Mouse (Mus musculus) limb, embryonic 11.5 days (tissue): ENCODE measurements around the gene Ssh2. TPM values are rescaled to one million over a fixed set of nuclear protein-coding genes. Genes with fewer than 3 reads are reported as not detected.
"Not testable (repeated sequence)": the region's sequence is repeated elsewhere in the genome, so short reads cannot be mapped to it uniquely, and the experiment has no call there.

Source experiments
- ATAC-seq: fragments of 200-750 bp; cut with Nextera tagmentation; 2 replicates; pipeline ENCODE4 v1.8.0; 2017; ENCODE audit warnings: low read depth; ENCODE audit not compliant: insufficient number of reproducible peaks, low FRiP score, low TSS enrichment
- DNase-seq: peaks from one replicate; pipeline ENCODE4 v3.0.0-alpha.2; 2015; ENCODE audit warnings: low spot score
- H3K27ac ChIP-seq: fragments of 300-500 bp; sonication (generic); replicated peaks from 2 replicates; pipeline ENCODE4 v1.5.1; 2014; ENCODE audit warnings: low read depth, mild to moderate bottlenecking, low read length
- H3K27me3 ChIP-seq: fragments of 300-500 bp; sonication (generic); 2 replicates; pipeline ENCODE4 v1.6.1; 2014; ENCODE audit warnings: mild to moderate bottlenecking, low read length, mixed read lengths; ENCODE audit not compliant: control insufficient read depth, insufficient read depth
- H3K36me3 ChIP-seq: fragments of 300-500 bp; sonication (generic); 2 replicates; pipeline ENCODE4 v1.6.1; 2014; ENCODE audit warnings: mild to moderate bottlenecking, low read length, moderate library complexity, mixed read lengths; ENCODE audit not compliant: control insufficient read depth, insufficient read depth
- H3K4me1 ChIP-seq: fragments of 300-500 bp; sonication (generic); 2 replicates; pipeline ENCODE4 v1.6.1; 2014; ENCODE audit warnings: low read length, mixed read lengths; ENCODE audit not compliant: control insufficient read depth, insufficient read depth
- H3K4me2 ChIP-seq: fragments of 300-500 bp; sonication (generic); 2 replicates; pipeline ENCODE4 v1.6.1; 2014; ENCODE audit warnings: low read depth, mild to moderate bottlenecking, moderate library complexity; ENCODE audit not compliant: severe bottlenecking
- H3K4me3 ChIP-seq: fragments of 300-500 bp; sonication (generic); 2 replicates; pipeline ENCODE4 v1.5.1; 2014; ENCODE audit warnings: low read depth, low read length
- H3K9ac ChIP-seq: fragments of 300-500 bp; sonication (generic); 2 replicates; pipeline ENCODE4 v1.6.1; 2014; ENCODE audit warnings: mild to moderate bottlenecking, low read length
- H3K9me3 ChIP-seq: fragments of 300-500 bp; sonication (generic); 2 replicates; pipeline ENCODE4 v1.6.1; 2016; ENCODE audit warnings: low read length; ENCODE audit not compliant: control insufficient read depth
- WGBS: fragments of 180-500 bp; shearing (Covaris S2); extraction: QIAGEN DNeasy Blood & Tissue Kit; methylation state at CpG from one replicate; pipeline ENCODE4 v1.1.7; 2014; 5-methylcytosine and 5-hydroxymethylcytosine counted together
- polyA plus RNA-seq: library from polyadenylated mRNA; unstranded; fragments of >200 nt; fragmentation: Nextera tagmentation; extraction: Ambion mirVana; gene quantifications from 2 replicates; pipeline ENCODE4 v1.2.1, GENCODE M21; 2014

The Ssh2 gene
- polyA plus RNA-seq, 1 experiment from 2014 or later: 9.9 TPM

DNA sequence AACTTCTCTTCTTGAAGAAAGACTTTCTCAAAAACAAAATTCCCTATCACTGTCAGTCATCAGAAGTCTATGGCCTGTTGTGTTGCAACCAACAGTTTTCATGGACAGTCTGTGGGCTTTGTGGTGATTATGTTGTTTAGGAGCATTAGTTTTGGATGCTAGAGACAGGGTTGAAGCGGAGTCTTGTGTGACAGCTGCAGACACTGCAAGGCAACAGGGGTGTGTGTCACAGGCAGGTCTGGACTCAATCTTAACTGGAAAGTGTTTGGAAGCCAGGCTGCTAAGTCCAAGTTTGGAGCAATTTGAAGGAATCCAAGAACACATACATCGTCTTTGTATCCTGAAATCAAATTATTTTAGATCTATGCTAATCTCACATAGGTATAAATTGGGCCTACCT lies 162.5 kb downstream of the Ssh2 start:
- DNase-seq: no peak
- no peak for ATAC-seq
- H3K9ac ChIP-seq: no peak overlapping the region
- H3K27me3 ChIP-seq: no peaks in the 10 kb centered on the region
- no peaks in the 10 kb centered on the region for H3K36me3 ChIP-seq
- H3K4me3 ChIP-seq: no peak overlapping the region
- 94% methylated on average over 2 of the region's 2 CpGs for WGBS
- H3K9me3 ChIP-seq: no peaks in the 10 kb centered on the region
- no peak overlapping the region for H3K27ac ChIP-seq
- no peak overlapping the region for H3K4me2 ChIP-seq
- no peaks in the 10 kb centered on the region for H3K4me1 ChIP-seq

DNA sequence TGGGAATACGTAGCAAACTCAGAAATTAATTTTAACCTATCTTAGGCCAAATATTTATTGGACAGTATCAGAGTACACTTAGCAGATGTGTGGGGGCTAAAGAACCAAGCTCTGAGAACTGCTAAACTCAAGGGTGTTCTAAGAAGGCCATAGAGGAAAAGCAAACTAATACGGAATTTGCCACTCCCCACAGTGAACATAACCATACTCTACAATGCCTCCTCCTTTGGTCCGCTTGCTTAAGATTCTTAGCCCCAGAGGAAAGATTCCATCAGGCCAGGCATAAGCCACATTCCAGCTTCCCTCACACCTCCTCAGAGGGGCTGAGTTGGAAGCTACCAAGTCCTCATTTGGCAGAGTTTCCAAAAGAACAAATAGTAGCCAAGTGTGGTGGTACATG lies 165.1 kb downstream of the Ssh2 start:
- Histone ChIP-seq H3K4me2 (no peak overlapping the region), H3K36me3 (no peaks in the 10 kb centered on the region), H3K27ac (no peak overlapping the region), H3K9me3 (no peaks in the 10 kb centered on the region), H3K4me3 (no peak overlapping the region), H3K4me1 (no peaks in the 10 kb centered on the region), H3K9ac (no peak overlapping the region), H3K27me3 (no peaks in the 10 kb centered on the region)
- 83% methylated on average over 3 of the region's 3 CpGs for WGBS
- ATAC-seq (no peak), DNase-seq (no peak)

DNA sequence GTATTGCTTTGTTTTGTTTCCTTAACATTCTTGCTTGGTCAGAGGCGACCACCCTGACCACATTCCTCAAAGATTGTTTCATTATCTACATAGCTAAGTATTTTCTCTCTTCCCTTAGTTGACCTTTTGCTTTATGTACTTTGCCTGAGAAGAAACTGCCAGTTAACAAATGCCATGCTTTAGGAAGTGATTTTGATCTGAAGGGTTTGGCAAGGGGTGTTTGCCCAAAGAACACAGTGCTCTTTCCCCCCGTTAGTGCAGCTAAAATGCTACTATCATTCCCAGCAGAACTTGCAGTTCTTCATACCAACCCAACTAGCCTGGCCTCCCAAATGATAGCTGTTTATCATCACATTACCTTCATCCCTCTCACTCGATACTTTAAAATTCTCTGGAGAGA lies 168.1 kb downstream of the Ssh2 start:
- Histone ChIP-seq H3K4me1 (no peaks in the 10 kb centered on the region), H3K27me3 (no peaks in the 10 kb centered on the region), H3K36me3 (no peaks in the 10 kb centered on the region), H3K9me3 (no peaks in the 10 kb centered on the region), H3K9ac (no peak overlapping the region), H3K4me2 (no peak overlapping the region), H3K4me3 (no peak overlapping the region), H3K27ac (no peak overlapping the region)
- no peak for DNase-seq
- ATAC-seq: no peak
- 73% methylated on average over 3 of the region's 3 CpGs for WGBS

DNA sequence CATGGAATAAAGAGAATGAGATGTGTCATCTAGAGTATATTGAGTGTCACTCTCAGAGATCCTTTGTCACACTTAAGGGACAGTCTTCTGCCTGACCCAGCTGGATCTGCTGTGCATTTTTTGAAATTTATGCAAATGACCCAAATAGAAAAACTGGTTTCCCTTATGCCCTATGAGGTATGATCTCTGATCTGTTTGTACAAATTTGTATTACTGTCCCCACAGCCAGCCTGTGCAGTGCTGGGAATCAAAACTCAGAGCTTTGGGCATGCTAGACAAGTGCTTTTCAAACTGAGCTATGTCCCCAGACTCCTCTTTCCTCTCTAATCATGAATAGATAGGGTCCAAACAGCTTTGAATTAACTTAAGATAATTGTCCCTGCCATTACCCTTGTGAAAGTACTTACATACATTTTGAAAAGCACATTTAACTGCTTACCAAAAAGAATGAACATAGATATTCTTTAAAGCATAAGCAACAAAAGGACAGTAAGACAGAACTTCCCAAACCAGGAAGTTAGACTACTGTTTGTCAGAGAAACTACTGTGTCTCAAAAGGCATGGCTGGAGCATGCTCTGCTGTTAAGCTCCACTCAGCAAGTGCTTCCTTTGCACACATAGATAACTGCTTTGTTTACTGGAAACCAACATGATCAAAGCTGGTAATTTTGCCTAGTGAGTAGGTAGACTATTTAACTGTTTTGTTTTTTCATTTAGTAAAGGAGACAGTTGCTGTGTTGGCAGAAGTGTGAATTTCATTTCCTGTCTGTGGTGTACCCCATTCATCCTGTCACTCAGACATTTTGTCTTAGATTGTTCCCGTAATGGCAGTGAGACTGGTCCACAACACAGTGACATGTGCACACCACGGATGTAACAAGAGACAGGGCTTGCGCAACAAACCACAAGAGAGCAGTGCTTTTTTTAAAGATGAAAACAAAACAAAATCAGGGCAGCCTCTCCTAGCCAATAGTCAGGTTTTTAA lies 169.9 kb downstream of the Ssh2 start:
- H3K36me3 ChIP-seq: no peaks in the 10 kb centered on the region
- ATAC-seq: no peak
- no peaks in the 10 kb centered on the region for H3K9me3 ChIP-seq
- no peaks in the 10 kb centered on the region for H3K4me1 ChIP-seq
- no peak overlapping the region for H3K4me3 ChIP-seq
- H3K27me3 ChIP-seq: no peaks in the 10 kb centered on the region
- no peak overlapping the region for H3K27ac ChIP-seq
- DNase-seq: no peak
- no peak overlapping the region for H3K9ac ChIP-seq
- WGBS: 72% methylated on average over 3 of the region's 3 CpGs
- H3K4me2 ChIP-seq: no peak overlapping the region

DNA sequence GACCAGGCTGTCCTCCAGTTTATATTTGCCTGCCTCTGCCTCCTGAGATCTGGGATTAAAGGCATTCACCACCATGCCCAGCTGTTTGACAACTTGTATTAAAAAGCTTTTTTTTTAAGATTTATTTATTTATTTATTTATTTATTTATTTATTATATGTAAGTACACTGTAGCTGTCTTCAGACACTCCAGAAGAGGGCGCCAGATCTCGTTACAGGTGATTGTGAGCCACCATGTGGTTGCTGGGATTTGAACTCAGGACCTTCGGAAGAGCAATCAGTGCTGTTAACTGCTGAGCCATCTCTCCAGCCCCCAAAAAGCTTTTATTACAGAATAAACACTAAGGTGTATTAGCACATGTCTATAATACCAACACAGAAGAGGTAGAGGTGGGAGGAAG lies 172.1 kb downstream of the Ssh2 start:
- not testable (repeated sequence) for DNase-seq, H3K9me3 ChIP-seq, H3K4me3 ChIP-seq, H3K27ac ChIP-seq, H3K36me3 ChIP-seq, H3K4me2 ChIP-seq, ATAC-seq, H3K27me3 ChIP-seq, H3K9ac ChIP-seq, H3K4me1 ChIP-seq
- 77% methylated on average over 3 of the region's 3 CpGs for WGBS

DNA sequence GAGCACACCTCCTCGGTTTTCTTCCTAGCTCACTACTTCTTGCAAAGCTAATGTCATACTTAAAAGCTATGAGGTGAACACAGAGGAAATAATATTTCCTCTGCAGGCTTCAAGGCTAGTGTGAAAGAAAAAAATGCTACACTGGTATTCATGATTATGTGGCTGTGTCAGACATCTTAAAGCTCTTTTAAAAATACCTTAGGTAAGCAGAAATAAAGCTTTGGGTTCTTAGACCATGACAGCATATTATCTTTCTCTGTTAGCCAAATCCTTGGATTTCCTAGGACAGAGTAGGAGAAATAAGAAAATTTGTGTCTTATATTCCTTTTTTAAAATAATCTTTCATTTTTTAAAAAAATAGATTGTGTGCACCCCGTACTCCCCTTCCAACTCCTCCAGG lies 179.5 kb downstream of the Ssh2 start:
- H3K4me3 ChIP-seq: no peak overlapping the region
- DNase-seq: no peak
- no peak for ATAC-seq
- 84% methylated on average over 2 of the region's 2 CpGs for WGBS
- no peaks in the 10 kb centered on the region for H3K27me3 ChIP-seq
- no peak overlapping the region for H3K27ac ChIP-seq
- H3K9me3 ChIP-seq: no peaks in the 10 kb centered on the region
- H3K36me3 ChIP-seq: no peaks in the 10 kb centered on the region
- no peak overlapping the region for H3K4me2 ChIP-seq
- no peaks in the 10 kb centered on the region for H3K4me1 ChIP-seq
- no peak overlapping the region for H3K9ac ChIP-seq

DNA sequence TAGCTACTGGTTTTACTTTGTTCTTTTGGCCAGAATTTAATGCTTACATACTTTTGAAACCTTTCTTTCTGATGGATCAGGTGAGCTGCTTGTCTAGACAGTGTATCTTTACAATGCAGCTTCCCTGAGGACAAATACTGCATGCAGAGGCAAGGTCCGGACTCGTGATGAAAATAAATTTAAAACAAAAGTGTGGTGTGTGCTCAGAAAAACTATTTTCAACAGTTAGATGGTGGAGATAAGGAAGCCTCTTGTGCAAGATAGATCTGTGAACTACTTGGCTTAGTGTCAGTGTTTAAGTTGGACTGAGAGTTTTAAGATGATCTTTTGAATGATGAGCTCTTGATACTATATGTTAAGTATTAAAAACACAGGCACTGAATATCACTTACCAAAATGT lies 186.4 kb downstream of the Ssh2 start:
- no peak overlapping the region for H3K4me2 ChIP-seq
- H3K9ac ChIP-seq: no peak overlapping the region
- no peaks in the 10 kb centered on the region for H3K4me1 ChIP-seq
- no peak overlapping the region for H3K27ac ChIP-seq
- no peak for ATAC-seq
- no peak for DNase-seq
- no peaks in the 10 kb centered on the region for H3K9me3 ChIP-seq
- no peak overlapping the region for H3K4me3 ChIP-seq
- 77% methylated on average over 2 of the region's 2 CpGs for WGBS
- no peaks in the 10 kb centered on the region for H3K36me3 ChIP-seq
- no peaks in the 10 kb centered on the region for H3K27me3 ChIP-seq

DNA sequence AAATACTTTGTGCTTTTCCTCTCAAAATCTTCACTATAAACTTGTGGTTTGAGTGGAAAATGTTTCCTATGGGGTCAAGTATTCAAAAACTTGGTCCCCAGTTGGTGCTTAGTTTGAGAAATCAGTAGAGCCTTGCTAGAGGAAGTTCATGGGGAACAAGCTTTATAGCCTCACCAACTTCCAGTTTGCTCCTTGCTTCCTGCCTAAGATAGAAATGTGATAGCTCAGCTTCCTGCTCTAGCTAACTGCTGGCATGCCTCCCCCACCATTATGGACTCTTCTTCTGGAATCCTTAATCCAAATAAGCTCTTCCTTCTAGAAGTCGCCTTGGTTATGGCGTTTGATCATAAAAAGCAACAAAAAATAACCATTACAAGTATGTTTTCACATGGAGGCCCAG lies 190.2 kb downstream of the Ssh2 start:
- H3K27me3 ChIP-seq: no peaks in the 10 kb centered on the region
- no peak overlapping the region for H3K9ac ChIP-seq
- no peak for ATAC-seq
- H3K9me3 ChIP-seq: no peaks in the 10 kb centered on the region
- no peak overlapping the region for H3K27ac ChIP-seq
- no peak overlapping the region for H3K4me2 ChIP-seq
- H3K36me3 ChIP-seq: no peaks in the 10 kb centered on the region
- WGBS: 86% methylated on average over 2 of the region's 2 CpGs
- H3K4me1 ChIP-seq: no peaks in the 10 kb centered on the region
- no peak for DNase-seq
- H3K4me3 ChIP-seq: no peak overlapping the region

DNA sequence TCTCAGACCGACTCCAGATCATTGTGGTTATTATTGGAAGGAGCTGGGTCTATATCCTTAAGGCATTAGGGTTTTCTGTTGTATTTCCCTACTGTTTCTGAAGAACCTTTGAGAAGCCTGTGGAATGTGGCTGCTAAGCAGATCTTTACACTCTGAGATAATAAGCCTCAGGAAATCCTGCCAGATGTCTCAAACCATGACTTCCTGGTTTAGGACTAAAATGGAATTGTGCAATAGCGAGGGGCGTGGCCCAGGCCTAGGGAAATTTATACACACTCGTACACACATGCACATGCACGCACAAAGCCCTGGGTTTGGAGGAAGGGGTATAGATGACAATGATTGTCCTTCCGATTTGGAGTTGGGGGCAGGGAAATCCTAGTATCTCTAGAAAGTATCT lies 193.8 kb downstream of the Ssh2 start:
- WGBS: 86% methylated on average over 6 of the region's 6 CpGs
- no peak for ATAC-seq
- no peak overlapping the region for H3K4me2 ChIP-seq

More for the DNA sequence above, 193.8 kb downstream of the Ssh2 start:
- H3K36me3 ChIP-seq: no peaks in the 10 kb centered on the region
- H3K9ac ChIP-seq: no peak overlapping the region
- H3K27ac ChIP-seq: no peak overlapping the region
- H3K4me1 ChIP-seq: no peaks in the 10 kb centered on the region
- no peak overlapping the region for H3K4me3 ChIP-seq
- DNase-seq: no peak
- no peaks in the 10 kb centered on the region for H3K9me3 ChIP-seq
- no peaks in the 10 kb centered on the region for H3K27me3 ChIP-seq
